Mouse (Mus musculus): ENCODE data around the gene Sbno2.

Gene Sbno2

DNA sequence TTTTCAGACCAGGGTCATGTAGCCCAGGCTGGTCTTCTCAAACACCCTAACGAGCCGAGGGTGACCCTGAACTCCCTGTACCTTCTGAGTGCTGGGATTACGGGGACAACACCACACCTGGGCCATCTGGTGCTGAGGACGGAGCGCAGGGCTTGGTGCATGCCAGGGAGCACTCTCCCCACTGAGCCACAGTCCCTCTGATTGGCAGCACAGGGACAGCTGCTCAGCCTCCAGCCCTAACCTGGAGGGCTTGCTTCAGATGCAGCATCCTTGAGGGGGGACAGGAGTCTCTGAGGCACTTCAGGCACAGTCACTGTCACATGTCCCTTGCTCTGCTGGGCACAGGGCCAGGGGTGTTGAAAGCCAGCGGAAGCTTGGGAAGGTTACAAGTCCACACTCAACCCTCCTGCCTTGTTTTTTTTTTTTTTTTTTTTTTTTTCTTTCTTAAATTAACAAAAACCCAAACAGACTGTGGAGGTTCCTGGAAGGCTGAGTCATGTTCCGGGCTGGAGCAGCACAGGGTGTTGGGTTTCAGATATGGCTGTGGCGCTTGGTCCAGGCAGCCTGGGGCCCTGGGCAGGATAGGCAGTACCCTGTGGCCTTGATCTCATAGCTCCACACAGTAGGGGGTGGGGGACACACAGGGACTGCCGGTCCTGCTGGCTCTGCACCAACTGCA is 34.4 kb downstream of the Sbno2 start:
- in situ Hi-C loops (cut with MboI; ENCODE audit: unreplicated experiment in 2 of 2), result loop anchor here in 1 of 2 experiments (5.0 kb wide), 1 partner anchor 36 kb away; the partner anchor contains the start of gene Sbno2

DNA sequence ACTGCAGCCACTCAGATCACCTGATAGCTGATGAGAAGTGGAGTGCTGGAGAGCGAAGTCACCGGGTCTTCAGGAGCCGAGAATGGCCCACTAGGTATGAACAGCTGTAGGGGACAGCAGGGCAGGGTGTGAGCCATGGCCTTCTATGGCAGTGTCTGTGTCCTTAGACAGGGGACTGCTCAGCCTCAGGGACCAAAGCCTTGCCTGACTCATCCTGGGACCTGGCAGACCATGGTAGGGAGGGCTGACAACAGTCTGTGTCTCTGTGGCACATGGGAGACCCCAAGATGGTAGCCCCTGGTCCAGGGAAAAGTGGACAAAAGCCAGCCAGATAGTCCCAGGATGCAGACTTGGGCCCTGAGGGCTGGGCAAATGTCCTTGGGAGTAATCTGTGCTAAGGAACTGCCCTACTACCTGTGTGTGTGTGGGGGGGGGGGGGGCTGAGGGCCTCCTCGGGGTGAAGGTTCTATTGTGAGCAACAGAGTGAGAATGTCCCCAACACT is 35.4 kb downstream of the Sbno2 start:
- in situ Hi-C loops (cut with MboI; ENCODE audit: unreplicated experiment in 2 of 2), result loop anchor here in 1 of 2 experiments (5.0 kb wide), 1 partner anchor 37 kb away; the partner anchor contains the start of gene Sbno2

DNA sequence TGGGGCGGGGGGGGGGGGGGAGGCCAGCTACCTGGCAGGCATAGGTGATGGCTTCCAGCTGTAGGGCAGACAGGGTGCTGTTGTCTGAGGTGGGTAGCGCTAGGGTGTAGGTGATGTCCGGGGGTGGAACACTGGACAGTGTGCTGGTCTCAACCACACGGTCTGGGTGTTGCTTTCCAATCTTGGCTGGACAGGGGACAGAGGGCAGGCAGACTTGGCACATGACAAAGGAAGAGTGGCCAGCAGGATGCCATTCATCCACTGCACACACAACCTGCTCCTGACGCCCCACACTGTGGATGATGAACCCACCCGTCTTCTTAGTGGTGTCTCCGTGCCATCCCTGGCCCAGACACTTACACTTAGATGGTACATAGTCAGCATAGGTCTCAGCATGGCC is 36.1 kb downstream of the Sbno2 start:
- in situ Hi-C loops (cut with MboI; ENCODE audit: unreplicated experiment in 2 of 2), result no loop called here

DNA sequence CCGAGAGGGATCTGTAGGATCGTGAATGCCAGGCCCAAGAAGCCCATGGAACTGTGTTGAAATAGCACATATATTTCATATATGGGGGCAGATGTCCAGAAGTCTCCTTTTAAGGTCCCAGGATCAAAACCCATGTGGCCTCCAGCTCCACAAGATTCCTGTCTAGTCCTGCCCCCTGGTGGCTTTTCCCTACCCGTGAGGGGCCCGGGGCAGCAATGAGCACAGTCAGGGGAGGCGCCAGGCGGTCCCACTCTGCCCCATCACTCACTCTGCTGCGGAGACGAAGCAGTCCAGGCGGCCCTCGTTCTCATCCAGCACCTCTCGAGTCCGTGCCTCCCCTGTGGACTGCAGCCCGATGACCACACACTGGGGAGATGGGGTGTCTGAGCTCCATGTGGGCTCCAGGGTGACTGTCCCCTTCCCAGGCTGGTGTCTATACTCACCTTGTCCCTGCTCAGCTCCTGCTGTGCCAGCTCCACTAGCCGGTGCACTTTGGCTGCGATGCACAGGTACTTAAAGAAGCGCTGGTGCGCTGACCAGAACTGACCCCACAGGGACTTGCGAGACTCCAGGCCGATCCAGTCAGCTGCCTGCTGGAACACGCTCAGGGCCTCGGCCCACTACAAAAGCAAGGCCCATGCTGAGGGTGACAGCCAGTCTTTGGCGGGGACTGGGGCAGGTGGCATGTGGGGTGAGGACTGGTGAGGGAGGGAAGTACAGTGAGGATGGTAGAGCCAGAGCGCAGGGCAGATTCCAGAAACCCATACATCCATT is 41.3 kb downstream of the Sbno2 start:
- in situ Hi-C loops (cut with MboI; ENCODE audit: unreplicated experiment in 2 of 2), result no loop called here

DNA sequence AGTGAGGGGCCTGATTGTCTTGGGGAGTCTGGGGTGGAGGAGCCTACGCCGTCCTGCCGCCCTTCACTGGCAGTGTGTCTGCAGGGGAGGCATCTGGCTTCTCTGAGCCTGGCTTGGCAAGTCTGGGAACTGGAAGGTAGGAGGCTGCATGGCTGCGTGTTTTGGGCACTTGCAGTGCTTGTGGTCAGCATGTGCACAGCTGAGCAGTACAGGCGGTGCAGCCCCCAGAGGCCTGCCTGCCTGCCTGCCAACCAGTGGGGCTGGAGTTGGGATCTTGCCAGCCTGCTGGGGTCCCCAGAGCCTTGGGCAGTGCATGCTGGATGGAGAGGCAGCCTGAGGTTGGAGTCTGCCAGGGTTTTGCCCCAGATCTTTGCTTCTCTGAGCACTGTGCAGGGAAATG is 42.3 kb downstream of the Sbno2 start:
- in situ Hi-C loops (cut with MboI; ENCODE audit: unreplicated experiment in 2 of 2), result no loop called here

DNA sequence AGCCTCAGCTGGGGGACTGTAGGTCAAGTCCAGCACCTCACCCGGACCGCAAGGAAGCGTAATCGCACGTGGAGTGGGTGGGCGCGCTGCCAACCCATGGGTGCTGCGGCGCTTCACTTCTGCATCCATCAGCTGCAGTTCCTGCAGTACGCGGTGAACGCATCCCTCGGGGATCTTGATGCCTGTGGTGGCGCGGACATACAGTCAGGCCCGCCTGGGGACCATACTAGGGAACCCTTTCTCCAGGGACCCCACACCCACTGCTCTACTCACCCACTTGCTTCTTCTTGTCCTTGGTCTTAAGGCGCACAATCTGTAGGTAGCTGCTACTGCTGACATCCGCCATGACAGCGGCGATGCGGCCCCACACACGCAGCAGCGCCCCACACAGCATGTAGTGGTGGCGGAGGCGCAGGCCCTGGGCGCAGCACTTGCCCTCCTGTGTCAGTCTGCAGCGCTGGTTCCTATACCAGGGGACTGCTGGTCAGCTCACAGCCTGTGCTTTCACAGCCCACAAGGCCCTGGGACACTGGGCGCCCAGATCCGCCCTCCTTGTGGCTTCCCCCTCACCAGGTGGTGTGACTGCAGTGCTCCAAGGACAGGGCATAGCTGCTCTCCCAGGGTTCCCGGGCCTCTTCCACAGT is 47.6 kb downstream of the Sbno2 start:
- in situ Hi-C loops (cut with MboI; ENCODE audit: unreplicated experiment in 2 of 2), result loop anchor here in 1 of 2 experiments (5.0 kb wide), 1 partner anchor 71 kb away; the partner anchor contains the start of gene Cnn2

DNA sequence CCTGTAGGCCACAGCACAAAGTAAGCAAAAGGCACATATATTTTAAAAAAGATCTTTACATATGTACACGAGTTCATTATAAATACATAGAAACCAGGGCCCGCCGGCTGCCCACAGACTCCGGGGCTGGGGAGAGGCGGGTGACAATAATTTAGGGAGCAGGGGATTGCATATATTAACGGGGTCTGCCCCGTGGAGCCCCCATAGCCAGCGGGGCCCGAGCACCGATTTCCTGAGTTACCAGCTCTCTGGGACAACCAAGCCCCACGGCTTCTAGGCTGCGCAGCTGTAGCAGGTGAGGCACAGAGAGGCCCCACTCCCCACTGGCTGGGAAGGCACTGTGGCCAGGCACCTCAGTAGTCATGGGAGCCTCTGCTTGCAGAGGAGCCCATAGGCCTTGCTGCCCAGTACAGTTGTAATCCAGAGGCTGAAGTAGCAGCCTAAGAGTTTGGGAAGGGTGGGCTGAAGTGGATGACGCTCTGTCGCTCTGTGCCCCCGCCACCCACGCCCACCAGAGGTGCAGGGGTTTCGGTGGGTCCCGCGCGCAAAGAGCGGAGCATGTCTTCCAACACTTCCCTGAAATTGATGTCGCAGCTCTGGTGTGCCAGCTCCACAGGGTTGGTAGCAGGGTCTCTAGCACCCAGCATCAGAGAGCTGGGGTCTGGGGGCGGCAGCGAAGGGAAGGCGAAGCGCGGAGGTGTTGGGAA is 48.2 kb downstream of the Sbno2 start:
- in situ Hi-C loops (cut with MboI; ENCODE audit: unreplicated experiment in 2 of 2), result loop anchor here in 1 of 2 experiments (5.0 kb wide), 1 partner anchor 70 kb away; the partner anchor contains the start of gene Cnn2

DNA sequence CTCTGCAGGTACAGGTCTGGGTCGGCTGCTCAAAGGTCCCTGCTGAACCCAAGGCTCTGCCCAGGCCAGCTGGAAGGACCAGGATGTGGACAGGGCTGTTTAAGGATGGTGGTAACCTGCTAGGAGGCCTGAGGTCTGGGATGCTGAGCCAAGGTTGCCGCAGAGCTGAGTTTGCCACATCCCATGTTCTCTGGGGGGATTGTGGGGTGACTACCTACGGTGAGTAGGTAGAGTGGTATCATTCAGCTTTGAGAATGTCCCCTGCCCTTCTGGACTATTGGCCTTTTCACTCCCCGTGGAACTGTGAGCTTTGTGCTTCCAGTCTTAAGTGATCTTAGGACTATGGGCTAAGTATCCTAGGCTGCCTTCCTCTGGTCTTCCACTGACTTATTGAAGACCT is 48.9 kb downstream of the Sbno2 start:
- in situ Hi-C loops (cut with MboI; ENCODE audit: unreplicated experiment in 2 of 2), result loop anchor here in 1 of 2 experiments (5.0 kb wide), 1 partner anchor 69 kb away; the partner anchor contains the start of gene Cnn2

DNA sequence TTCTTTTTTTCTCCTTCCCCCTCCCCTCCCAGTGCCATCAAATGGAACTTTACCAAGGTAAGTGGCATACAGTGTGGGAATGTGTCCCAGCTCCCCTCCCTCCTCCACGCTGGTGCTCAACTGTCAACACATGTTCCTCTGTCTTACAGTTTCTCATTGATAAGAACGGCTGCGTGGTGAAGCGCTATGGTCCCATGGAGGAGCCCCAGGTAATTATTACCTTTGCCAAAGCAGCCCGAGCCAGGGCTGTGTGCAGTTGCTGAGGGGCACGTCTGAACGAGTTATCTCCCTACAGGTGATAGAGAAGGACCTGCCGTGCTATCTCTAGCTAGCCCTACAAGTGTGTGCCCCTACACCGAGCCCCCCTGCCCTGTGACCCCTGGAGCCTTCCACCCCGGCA is 49.5 kb downstream of the Sbno2 start:
- in situ Hi-C loops (cut with MboI; ENCODE audit: unreplicated experiment in 2 of 2), result loop anchor here in 1 of 2 experiments (5.0 kb wide), 1 partner anchor 69 kb away; the partner anchor contains the start of gene Cnn2

DNA sequence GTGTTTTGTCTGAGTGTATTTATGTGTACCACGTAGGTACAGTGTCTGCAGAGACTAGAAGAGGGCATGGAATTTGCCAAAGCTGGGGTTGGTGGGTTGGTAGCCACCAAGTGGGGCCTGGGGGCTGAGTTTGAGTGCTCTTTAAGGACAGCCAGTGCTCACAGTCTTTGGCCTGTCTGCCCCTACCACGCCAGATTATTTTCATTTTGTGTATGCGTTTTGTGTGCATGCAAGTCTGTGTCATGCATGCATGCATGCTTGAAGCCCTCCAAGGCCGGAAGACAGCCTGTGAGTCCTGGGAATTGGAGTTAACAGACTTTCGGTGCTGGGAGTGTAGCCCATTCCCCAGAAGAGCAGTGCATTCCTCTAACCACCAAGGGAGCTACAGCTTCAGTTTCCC is 50.0 kb downstream of the Sbno2 start:
- in situ Hi-C loops (cut with MboI; ENCODE audit: unreplicated experiment in 2 of 2), result loop anchor here in 1 of 2 experiments (5.0 kb wide), 1 partner anchor 68 kb away; the partner anchor contains the start of gene Cnn2

DNA sequence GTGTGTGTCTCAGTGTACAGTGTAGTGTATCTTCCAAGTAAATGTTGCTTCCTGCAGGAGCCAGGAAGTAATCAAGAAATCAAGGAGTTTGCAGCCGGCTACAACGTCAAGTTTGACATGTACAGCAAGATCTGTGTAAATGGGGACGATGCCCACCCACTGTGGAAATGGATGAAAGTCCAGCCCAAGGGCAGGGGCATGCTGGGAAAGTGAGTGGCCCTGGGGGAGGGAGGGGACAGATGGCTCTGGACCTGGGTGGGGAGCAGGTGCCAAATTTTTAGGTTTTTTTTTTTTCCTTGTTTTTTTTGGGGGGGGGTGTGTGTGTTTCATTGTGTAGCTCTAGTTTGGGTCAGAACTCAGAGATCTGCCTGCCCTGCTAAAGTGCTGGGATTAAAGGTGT is 50.5 kb downstream of the Sbno2 start:
- in situ Hi-C loops (cut with MboI; ENCODE audit: unreplicated experiment in 2 of 2), result loop anchor here in 1 of 2 experiments (5.0 kb wide), 2 partner anchors 57 to 68 kb away; partner anchors contain the start of gene Cnn2

DNA sequence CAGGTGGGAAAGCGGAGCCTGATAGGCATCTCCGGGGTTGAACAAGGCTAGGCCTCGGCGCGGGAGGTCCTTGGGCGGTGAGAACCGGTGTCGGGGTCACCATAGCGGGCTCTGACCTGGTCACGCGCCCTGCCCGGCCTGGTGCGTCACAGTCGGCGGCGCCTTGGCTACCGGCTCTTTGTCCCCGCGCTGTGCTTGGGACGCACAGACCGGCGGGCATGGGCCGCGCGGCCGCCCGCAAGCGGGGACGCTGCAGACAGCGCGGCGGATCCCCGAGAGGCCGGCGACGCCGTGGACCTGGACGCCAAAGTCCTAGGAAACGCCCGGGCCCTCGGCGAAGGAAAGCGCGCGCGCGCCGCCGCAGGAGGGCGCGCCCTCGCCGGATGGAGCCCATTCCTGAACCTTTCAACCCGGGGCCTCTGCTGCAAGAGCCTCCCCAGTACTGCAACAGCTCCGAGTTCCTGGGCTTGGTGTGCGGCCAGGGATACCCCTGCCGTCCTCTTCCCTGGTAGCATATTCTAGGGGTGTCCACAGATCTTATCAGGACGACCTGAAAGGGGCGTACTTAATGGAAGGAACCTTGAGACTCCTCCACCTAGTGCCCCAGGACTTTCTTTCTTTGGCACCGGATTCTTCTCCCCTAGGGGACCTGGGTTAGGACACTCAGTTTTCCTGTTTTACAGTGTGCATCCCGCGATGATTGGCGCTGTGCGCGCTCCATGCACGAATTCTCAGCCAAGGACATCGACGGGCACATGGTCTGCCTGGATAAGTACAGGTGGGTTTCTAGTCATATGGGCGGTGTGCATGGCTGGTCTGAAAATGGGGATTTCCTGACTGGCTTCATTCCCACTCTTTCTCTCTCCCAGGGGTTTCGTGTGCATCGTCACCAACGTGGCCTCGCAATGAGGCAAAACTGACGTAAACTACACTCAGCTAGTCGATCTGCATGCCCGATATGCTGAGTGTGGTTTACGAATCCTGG is 51.2 kb downstream of the Sbno2 start:
- in situ Hi-C loops (cut with MboI; ENCODE audit: unreplicated experiment in 2 of 2), result loop anchor here in 1 of 2 experiments (5.0 kb wide), 1 partner anchor 58 kb away; no protein-coding TSS in a partner anchor

DNA sequence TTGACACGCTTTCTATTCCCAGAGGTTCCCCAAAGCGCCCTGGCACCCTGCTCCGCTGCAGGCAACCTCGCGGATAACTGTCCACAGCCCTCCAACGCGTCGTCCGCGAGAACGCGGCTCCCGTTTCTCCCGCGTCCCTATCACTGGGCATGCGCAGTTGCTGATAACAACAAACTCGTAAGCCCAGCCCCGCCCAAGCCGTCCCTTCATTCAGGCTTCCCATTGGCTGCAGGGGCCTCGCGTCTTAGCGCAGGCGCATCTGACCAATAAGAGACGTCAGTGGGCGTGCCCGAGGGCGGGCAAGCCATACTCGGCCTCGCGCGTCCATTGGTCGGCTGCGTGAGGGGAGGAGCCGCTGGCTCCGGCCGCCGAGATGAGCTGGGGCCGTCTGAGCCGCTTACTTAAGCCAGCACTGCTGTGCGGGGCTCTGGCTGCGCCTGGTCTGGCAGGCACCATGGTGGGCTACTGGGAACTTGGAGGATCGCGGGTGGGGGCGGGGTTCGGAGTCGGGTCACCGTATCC is 52.1 kb downstream of the Sbno2 start:
- in situ Hi-C loops (cut with MboI; ENCODE audit: unreplicated experiment in 2 of 2), result loop anchor here in 1 of 2 experiments (5.0 kb wide), 1 partner anchor 59 kb away; no protein-coding TSS in a partner anchor

DNA sequence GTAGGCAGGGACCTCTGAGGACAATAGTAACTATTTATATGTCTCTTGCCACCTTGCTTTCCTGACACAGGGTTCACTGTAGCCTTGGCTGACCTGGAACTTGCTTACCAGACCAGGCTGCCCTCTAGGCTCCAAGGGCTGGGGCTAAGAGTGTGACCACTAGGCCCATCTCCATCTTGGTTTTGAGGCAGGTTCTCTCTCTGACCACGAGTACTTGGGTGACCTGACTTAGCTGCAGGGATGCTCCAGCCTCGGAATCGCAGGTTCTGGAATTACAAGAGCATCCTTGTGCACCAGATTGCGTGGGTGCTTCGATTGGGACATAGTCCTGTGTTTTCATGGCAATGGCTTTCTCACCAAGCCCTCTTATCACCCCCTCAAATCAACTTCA is 53.0 kb downstream of the Sbno2 start:
- in situ Hi-C loops (cut with MboI; ENCODE audit: unreplicated experiment in 2 of 2), result loop anchor here in 1 of 2 experiments (5.0 kb wide), 1 partner anchor 60 kb away; no protein-coding TSS in a partner anchor

DNA sequence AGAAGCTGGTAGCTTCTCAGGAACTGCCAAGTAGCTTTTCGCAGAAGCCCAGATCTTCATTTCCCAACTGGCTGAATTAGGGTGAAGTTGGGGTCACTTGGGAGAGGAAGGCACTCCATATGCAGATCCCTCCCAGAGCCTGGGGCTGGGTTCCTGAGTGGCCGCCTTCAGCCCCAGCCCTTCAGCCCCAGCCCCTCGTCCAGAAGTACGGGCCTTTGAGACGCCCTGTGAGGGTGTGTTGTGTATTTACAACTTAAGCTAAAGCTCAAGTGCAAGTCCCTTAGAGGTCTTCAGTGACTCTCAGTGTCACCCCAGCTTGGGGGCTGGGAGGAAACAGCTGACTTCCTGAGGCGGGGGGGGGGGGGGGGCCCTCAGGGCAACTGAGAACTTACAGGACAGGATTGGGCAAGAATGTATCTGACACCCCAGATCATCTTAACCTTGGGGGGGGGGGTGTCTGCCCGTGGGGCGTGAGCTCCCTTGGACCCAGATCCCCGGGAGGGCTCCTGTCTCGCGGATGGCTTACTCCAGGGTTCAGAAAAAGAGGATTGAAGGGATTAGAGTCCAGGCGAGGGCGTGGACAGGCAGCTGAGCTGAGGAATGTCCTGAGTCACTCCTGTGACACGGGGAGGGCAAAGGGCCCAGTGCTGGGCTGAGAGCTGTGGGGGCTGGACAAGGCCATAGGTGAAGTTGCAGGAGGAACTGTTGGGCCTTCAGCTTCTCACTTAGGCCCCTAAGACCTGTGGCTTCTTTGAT is 53.6 kb downstream of the Sbno2 start:
- in situ Hi-C loops (cut with MboI; ENCODE audit: unreplicated experiment in 2 of 2), result loop anchor here in 1 of 2 experiments (5.0 kb wide), 1 partner anchor 61 kb away; no protein-coding TSS in a partner anchor

DNA sequence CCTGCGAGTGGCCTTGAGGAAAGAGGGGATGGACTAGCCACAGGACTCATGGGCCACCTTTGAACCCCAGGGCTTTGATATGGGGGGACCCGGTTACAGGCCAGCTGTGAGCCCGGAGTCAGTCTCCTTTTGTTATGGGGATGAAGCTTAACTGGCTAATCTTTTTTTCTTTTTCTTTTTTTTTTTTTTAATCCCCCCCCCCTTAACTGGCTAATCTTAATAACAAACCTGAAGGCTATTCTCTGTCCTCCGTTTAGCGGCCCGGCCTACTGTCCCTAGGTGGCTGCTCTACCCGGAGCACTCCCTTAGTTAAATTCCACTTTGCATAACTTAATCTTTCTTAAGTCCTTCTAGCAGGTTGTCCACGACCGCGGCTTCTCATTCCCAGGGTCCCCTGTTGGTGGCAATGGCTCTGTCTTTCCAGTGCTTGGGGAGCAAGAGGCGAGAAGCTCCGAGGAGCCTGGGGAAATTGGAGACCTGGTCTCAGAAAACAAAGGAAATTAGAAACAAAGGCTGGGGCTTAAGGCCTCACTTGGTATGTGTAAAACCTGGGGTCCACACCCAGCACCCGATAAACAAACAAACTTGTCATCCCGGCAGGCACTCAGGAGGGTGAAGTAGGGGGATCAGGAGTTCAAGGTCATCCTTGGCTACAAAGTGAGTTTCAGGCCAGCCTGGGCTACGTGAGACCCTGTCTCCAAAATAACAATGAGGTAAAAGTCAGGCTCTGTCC is 54.3 kb downstream of the Sbno2 start:
- in situ Hi-C loops (cut with MboI; ENCODE audit: unreplicated experiment in 2 of 2), result loop anchor here in 1 of 2 experiments (5.0 kb wide), 1 partner anchor 61 kb away; no protein-coding TSS in a partner anchor

DNA sequence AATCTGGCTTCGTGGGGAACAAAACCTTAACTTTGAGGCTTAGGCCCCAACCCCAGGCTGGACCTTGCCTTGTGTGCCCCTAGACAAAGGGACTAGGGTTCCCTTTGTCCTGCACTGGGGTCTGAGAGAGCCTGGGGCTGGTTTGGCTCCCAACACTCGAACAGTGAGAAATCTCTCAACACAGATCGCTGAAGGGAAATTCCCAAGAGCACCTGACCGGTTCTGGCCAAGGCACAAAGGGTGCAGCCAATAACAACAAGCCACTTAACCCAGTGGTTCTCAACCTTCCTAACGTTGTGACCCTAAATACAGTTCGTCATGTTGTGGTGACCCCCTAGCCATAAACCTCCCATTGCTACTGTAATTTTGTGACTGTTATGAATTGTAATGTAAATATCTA is 55.1 kb downstream of the Sbno2 start:
- in situ Hi-C loops (cut with MboI; ENCODE audit: unreplicated experiment in 2 of 2), result loop anchor here in 1 of 2 experiments (5.0 kb wide), 1 partner anchor 62 kb away; no protein-coding TSS in a partner anchor
